Mouse (Mus musculus): ENCODE data around the gene Dmbt1. TPM values are rescaled to one million over a fixed set of nuclear protein-coding genes. Genes with fewer than 3 reads are reported as not detected.
"Not testable (repeated sequence)": the region's sequence is repeated elsewhere in the genome, so short reads cannot be mapped to it uniquely, and the experiment has no call there.

The Dmbt1 gene
- polyA plus RNA-seq, 1 experiment = 0.01 TPM

GRCm38 (mm10) chr7:131062541-131062940, 30.7 kb downstream of the Dmbt1 start:
- TF ChIP-seq POLR2A (IDR thresholded peaks at IDR 0.05; ENCODE audit: borderline replicate concordance, extremely low read depth, insufficient read depth, insufficient read length, poor library complexity, severe bottlenecking) (no peak), CTCF (IDR thresholded peaks at IDR 0.05; ENCODE audit: borderline replicate concordance, extremely low read depth, insufficient read depth, insufficient read length) (peak; percentile 28; the same call in 1 of the 2 replicates)
- DNase-seq (ENCODE audit: low read depth) = no peak

GRCm38 (mm10) chr7:131068191-131068590, 36.3 kb downstream of the Dmbt1 start:
- peak; percentile 7; the same call in 1 of the 2 replicates for TF ChIP-seq CTCF (IDR thresholded peaks at IDR 0.05; ENCODE audit: borderline replicate concordance, extremely low read depth, insufficient read depth, insufficient read length)

GRCm38 (mm10) chr7:131073476-131073875, 41.6 kb downstream of the Dmbt1 start:
- DNase-seq (ENCODE audit: low read depth) = not testable (repeated sequence)

More at GRCm38 (mm10) chr7:131068191-131068590, 36.3 kb downstream of the Dmbt1 start:
- peak; percentile 0 for DNase-seq (ENCODE audit: low read depth)

GRCm38 (mm10) chr7:131074098-131074497, 42.2 kb downstream of the Dmbt1 start:
- DNase-seq (ENCODE audit: low read depth) = not testable (repeated sequence)

- DNase-seq (ENCODE audit: low read depth) = peak; percentile 17
- TF ChIP-seq POLR2A (IDR thresholded peaks at IDR 0.05; ENCODE audit: borderline replicate concordance, extremely low read depth, insufficient read depth, insufficient read length, poor library complexity, severe bottlenecking) = no peak
- peak; percentile 42; the same call in 1 of the 2 replicates for TF ChIP-seq CTCF (IDR thresholded peaks at IDR 0.05; ENCODE audit: borderline replicate concordance, extremely low read depth, insufficient read depth, insufficient read length)
Measured at GRCm38 (mm10) chr7:131075956-131076355, 44.1 kb downstream of the Dmbt1 start.

- DNase-seq (ENCODE audit: low read depth) = not testable (repeated sequence)
Measured at GRCm38 (mm10) chr7:131082403-131082802, 50.5 kb downstream of the Dmbt1 start.

- TF ChIP-seq CTCF (IDR thresholded peaks at IDR 0.05; ENCODE audit: borderline replicate concordance, extremely low read depth, insufficient read depth, insufficient read length) = peak; percentile 81
- no peak for TF ChIP-seq POLR2A (IDR thresholded peaks at IDR 0.05; ENCODE audit: borderline replicate concordance, extremely low read depth, insufficient read depth, insufficient read length, poor library complexity, severe bottlenecking)
- DNase-seq (ENCODE audit: low read depth) = peak; percentile 81
Measured at GRCm38 (mm10) chr7:131112486-131112885, 80.6 kb downstream of the Dmbt1 start.

GRCm38 (mm10) chr7:131113676-131114075, 81.8 kb downstream of the Dmbt1 start:
- no peak for DNase-seq (ENCODE audit: low read depth)
- TF ChIP-seq CTCF (IDR thresholded peaks at IDR 0.05; ENCODE audit: borderline replicate concordance, extremely low read depth, insufficient read depth, insufficient read length) (no peak), POLR2A (IDR thresholded peaks at IDR 0.05; ENCODE audit: borderline replicate concordance, extremely low read depth, insufficient read depth, insufficient read length, poor library complexity, severe bottlenecking) (no peak)

- no peak for TF ChIP-seq POLR2A (IDR thresholded peaks at IDR 0.05; ENCODE audit: borderline replicate concordance, extremely low read depth, insufficient read depth, insufficient read length, poor library complexity, severe bottlenecking)
- TF ChIP-seq CTCF (IDR thresholded peaks at IDR 0.05; ENCODE audit: borderline replicate concordance, extremely low read depth, insufficient read depth, insufficient read length) = no peak
- DNase-seq (ENCODE audit: low read depth) = no peak
Measured at GRCm38 (mm10) chr7:131114434-131114833, 82.6 kb downstream of the Dmbt1 start.

- TF ChIP-seq CTCF (IDR thresholded peaks at IDR 0.05; ENCODE audit: borderline replicate concordance, extremely low read depth, insufficient read depth, insufficient read length) = peak; percentile 5; the same call in 1 of the 2 replicates
- no peak for TF ChIP-seq POLR2A (IDR thresholded peaks at IDR 0.05; ENCODE audit: borderline replicate concordance, extremely low read depth, insufficient read depth, insufficient read length, poor library complexity, severe bottlenecking)
- DNase-seq (ENCODE audit: low read depth) = no peak
Measured at GRCm38 (mm10) chr7:131122210-131122807, 90.5 kb downstream of the Dmbt1 start.

GRCm38 (mm10) chr7:131130021-131130420, 98.2 kb downstream of the Dmbt1 start:
- DNase-seq (ENCODE audit: low read depth) = no peak
- TF ChIP-seq CTCF (IDR thresholded peaks at IDR 0.05; ENCODE audit: borderline replicate concordance, extremely low read depth, insufficient read depth, insufficient read length) (no peak), POLR2A (IDR thresholded peaks at IDR 0.05; ENCODE audit: borderline replicate concordance, extremely low read depth, insufficient read depth, insufficient read length, poor library complexity, severe bottlenecking) (no peak)

- DNase-seq (ENCODE audit: low read depth) = peak; percentile 4
- no peak for TF ChIP-seq POLR2A (IDR thresholded peaks at IDR 0.05; ENCODE audit: borderline replicate concordance, extremely low read depth, insufficient read depth, insufficient read length, poor library complexity, severe bottlenecking)
- no peak for TF ChIP-seq CTCF (IDR thresholded peaks at IDR 0.05; ENCODE audit: borderline replicate concordance, extremely low read depth, insufficient read depth, insufficient read length)
Measured at GRCm38 (mm10) chr7:131133181-131133580, 101.3 kb downstream of the Dmbt1 start.

- DNase-seq (ENCODE audit: low read depth) = no peak
- no peak for TF ChIP-seq POLR2A (IDR thresholded peaks at IDR 0.05; ENCODE audit: borderline replicate concordance, extremely low read depth, insufficient read depth, insufficient read length, poor library complexity, severe bottlenecking)
- TF ChIP-seq CTCF (IDR thresholded peaks at IDR 0.05; ENCODE audit: borderline replicate concordance, extremely low read depth, insufficient read depth, insufficient read length) = no peak
Measured at GRCm38 (mm10) chr7:131146214-131146613, 114.4 kb downstream of the Dmbt1 start, which contains the start of gene 4933402N03Rik. Gene 4933402N03Rik, minus strand, starts transcription at chr7:131146314.

All from brain, embryonic 14.5 days (tissue).